Mouse (Mus musculus) frontal cortex, adult (tissue): Measurements from ENCODE around the gene Rxfp3.
"Not testable (repeated sequence)": the region's sequence is repeated elsewhere in the genome, so short reads cannot be mapped to it uniquely, and the experiment has no call there.

Source experiments
- ATAC-seq: cut with Nextera tagmentation; 2 replicates; pipeline ENCODE4 v1.9.2; 2017; ENCODE audit warnings: mild to moderate bottlenecking, moderate library complexity, mixed read lengths; ENCODE audit not compliant: low TSS enrichment

The Rxfp3 gene

DNA sequence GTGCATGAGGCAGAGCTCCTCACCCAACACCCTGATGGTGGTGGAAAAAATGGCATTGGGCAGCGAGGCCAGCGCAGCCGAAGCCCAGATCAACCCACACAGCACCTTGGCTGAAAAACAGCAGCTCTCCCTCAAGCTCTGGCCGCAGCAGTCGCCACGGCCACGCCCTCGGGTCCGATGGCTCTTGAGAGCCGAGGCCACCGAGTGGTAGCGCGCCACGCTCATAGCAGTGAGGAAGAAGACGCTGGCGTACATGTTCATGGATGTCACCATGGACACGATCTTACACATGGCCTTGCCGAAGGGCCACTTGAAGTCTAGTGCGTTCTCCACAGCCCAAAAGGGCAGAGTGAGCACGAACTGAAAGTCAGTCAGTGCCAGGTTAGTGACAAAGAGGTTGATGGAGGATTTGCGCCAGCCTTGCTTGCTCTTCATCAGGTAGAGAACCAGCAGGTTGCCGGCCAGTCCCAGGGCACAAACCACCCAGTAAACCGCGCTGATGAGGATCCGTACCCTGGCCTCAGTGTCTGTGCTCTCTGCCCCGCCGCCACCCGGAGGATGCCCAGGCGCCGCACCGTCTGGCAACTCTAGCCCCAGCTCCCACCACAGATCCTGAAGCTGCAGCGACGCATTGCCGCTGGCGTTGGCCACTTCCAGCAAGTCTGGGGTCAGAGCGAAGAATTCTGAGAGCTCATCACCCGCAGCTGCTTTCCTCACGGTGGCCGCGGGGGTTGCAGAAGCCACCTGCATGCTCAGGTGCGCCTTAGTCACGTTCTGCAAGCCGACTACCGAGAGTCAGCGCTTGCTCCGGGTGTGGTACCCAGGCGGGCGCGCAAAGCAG is 1.0 kb downstream of the Rxfp3 start:
- ATAC-seq, result 0 out of 2 replicates have a peak, but pooled peaks have one; percentile 15

DNA sequence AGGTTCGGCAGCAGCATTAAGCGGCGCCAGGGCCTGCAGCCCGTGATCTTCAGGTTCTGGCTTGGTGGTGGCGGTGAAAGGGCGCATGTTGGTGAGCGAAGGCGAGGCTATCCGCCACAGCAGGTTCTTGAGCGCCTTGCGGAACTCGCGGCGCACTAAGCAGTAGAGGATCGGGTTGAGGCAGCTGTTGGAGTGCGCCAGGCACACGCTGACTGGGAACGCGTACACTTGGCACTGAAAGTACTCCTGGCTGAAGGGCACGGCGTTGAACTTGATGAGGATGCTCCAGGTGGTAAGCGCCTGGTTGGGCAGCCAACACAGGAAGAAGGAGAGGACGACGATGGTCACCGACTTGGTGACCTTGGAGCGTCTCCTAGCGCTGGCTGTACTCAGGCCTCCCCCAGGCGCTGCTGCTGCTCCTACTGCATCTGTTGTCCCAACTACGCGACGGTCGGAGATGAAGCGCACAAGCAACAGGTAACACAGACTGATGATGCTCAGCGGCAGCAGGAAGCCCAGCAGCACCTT is 1.8 kb downstream of the Rxfp3 start:
- no peak for ATAC-seq

DNA sequence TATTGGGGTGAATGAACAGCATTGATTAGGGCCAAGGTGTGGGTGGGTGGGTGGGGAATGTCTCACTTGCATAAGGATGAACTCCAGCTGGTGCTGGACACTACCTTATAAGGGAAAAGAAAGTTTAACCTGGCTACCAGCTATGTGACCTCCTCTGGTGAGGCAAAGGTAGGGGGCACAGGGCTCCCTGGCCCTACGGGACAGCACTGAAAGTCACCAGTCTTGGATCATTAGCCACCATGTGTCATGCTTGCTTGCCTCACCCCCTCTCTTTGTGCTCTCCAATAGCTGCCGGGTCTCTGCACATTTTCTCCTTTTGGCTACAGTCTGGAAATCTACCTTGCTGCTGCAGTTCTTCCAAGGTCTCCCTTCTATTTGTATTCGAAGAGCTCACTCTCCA is 7.6 kb downstream of the Rxfp3 start:
- no peak for ATAC-seq

DNA sequence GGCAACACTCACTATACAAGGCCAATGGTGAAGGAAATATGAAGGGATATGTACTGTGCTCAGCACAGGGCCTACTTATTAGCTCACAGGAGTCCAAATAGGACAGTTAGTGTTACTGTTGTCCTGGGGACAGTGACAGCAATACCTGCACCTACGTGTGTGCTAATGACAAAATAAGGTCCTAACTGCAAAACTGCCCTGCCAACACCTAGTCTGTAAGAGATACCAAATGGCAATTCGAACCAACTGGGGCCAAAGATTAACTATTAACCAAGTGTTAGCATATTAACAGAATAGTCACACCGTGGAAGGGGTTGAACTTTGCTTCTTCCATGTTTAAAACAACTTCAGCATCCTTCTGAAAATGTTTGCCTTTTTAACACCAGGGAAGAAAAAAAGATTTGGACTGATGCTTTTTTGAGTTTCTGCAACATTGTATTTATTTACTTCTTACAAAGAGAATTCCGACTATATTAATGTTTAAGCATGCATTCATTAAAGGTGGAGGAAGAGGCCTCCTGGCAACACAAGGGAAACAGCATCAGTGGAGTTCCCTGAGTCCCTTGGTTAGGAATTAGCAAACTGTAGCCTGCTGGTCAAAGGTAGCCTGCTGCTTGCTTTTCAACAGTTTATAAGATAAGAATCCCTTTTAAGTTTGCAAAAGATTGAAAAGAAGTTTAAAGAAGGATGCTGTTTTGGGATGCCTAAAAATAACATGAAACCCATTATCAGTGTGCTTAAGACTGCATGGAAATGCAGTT is 10.8 kb downstream of the Rxfp3 start:
- ATAC-seq, result no peak

DNA sequence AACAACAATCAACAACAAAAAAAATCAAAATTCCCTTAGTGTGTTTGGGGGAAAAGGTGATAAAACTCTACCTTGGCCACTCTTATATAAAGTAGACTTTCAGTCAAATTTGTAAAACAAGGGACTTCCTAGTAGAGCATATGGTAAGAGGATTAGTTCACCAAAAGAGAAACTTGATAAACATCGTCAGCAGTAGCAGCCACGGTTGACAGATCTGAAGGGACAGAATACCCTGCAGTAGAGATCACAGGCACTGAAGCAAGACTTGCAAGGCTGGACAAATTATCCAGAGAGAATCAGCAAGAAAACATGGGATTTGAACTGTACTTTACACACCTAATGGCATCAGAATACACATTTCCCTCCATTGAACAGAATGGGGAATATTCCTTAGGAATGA is 22.9 kb downstream of the Rxfp3 start:
- no peak for ATAC-seq

DNA sequence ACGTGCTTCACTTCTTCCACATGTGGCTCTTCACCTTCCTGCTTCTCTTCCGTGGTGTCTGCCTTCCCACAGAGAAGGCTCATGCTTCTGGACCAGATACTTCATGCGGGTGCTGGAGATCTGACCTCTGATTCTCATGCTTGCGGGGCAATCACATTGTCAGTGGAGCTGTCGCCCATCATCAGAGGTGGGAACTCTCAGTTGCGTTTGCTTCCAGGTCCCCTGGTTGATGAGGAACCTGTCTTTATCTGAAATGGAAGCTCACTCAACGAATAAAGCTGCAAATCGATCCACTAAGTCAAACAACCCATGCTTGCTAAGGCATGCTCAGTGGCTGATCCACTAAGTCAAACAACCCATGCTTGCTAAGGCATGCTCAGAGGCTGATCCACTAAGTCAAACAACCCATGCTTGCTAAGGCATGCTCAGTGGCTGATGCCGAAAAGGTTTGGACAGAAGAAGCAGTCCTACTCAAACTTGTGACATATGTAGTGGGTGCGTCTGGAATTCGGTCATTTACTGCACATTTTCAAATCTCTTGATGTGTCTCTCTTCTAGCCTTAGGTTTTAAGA is 26.7 kb downstream of the Rxfp3 start:
- ATAC-seq, result no peak

DNA sequence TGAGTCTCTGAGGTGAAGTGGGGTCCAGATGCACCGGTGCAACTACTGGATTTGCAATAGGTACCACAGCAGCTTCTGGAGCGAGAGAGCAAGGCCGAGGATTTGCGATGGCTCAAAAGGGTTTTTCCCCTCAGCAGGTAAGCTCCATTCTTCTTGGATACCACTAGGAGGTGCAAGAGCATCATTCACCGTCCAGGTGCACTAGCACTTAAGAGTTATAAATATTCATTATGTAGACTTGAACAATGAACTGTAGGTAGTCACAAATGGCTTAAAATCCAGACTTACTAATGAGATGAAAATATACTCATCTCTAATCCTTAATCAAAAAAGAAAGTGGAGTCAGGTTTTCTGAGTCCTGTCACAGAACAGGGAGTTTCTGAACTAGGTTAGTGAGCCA is 29.0 kb downstream of the Rxfp3 start:
- no peak; the same call in 1 of the 2 replicates for ATAC-seq

DNA sequence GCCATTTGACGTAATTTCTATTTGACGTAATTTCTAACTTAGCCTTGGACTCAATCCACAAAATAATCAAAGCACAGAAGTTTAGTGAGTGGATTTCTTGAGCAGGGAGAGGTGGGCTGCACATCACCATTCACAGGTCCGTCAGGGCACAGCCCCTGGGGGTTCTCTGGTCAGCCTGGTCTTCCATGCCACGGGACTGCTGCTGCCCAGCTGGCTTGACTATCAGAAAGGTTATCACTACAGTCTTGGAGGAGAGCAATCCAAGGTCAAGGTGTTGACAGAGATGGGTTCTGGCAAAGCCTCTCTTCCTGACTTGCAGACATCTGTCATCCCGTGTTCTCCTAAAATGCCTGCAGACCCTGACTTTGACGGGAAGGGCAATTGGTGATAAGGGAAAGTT is 33.1 kb downstream of the Rxfp3 start:
- no peak for ATAC-seq

DNA sequence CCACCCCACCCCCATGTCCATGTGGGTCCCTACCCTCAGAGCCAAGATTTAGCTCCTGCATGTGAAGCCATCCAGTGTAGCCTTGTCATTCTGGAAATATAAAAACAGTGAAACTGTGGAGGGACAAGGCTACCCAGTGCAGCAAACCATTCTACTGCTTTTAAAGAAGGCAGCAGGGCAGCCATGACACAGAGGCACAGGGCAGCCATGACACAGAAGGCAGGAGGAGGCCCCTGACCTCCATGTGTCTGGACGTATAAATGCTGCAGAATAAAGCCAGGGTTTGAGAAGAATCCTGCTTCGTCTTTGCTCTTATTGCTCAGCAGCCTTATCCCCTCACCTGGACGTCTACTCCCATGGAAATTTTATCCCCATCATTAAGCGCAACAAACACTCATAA is 34.0 kb downstream of the Rxfp3 start:
- ATAC-seq, result no peak

DNA sequence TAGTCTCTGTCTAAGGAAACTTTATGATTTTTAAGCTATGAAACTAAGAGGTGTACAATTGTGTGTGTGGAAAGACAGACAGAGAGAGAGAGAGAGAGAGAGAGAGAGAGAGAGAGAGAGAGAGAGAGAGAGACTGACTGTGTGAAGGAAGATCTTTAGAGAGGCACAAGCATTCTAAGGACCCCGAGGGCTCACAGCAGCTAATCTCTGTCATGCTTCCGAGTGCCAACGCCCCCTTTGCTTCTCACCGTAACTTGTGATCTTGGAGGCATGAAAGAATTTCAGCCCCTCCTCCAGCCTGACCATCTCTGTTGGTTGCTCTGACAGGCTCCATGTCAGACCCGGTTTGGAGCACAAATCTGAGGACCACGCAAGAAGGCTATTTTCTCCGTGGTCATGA is 37.4 kb downstream of the Rxfp3 start, which contains the start of gene Slc45a2:
Gene Slc45a2, plus strand, starts transcription at position 301 of the 400 bp plus-strand sequence.
- ATAC-seq, result no peak

DNA sequence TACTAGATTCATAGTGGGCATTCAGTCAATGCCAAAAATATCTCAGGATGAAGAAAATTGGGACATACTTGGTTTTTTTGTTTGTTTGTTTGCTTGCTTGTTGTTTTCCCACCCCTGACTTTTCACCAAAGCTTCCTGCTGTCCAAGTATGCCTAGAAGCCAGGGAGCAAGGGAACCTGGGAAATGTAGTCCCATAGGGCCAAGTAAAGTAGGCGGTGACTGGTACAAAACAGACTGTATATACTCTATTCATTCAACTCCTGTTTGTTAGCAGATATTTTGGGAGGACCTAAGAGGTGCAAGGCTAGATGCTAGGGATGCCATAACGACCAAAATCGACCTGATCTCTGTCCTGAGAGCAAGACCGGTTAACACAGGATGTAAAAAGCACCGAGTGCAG is 38.0 kb downstream of the Rxfp3 start:
- peak; percentile 91 for ATAC-seq

DNA sequence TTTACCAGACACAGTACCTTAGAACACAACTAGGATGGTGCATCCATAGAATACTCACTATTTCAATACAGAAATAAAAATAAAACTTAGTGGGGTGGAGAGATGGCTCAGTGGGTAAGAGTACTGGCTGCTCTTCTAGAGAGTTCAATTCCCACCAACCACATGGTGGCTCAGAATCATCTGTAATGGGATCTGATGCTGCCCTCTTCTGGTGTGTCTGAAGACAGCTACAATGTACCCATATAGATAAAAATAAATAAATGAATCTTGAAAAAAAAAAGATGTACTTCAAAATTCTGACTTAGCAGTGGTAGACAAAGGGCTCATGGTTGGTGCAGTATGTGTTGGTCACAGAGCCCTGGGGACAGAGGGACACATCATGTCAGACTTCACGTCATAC is 46.2 kb downstream of the Rxfp3 start:
- ATAC-seq, result no peak

DNA sequence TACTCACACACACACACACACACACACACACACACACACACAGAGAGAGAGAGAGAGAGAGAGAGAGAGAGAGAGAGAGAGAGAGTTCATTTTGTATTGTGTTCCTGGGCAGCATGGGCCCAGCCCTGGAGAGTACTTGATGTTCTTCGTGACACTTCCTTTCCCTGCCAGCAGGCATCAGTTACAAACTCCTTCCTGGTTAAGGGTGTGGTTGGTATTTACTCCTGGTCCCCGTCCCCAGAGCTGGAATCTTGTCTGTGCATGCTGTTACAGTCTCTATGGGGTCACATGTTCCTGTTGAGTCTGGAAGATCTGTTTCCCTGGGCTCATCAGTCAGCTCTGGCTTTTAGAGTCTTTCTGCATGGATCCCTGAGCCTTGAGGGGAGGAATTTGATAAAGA is 47.4 kb downstream of the Rxfp3 start:
- ATAC-seq, result no peak

DNA sequence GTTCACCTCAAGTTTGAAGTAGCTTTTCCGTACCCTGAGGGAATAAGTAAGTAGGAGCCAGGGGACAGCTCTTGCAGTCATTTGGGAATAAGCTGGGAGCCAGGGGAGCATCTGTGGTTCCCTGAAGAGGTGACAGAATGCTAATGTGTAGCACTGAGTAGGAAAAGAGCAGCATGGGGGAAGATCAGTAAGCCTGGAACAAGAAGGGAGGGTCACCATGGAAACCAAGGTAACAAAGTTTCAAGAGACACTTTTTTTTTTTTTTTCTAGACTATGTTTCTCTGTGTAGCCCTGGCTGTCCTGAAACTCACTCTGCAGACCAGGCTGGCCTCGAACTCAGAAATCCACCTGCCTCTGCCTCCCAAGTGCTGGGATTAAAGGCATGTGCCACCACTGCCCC is 51.3 kb downstream of the Rxfp3 start:
- ATAC-seq, result not testable (repeated sequence)

DNA sequence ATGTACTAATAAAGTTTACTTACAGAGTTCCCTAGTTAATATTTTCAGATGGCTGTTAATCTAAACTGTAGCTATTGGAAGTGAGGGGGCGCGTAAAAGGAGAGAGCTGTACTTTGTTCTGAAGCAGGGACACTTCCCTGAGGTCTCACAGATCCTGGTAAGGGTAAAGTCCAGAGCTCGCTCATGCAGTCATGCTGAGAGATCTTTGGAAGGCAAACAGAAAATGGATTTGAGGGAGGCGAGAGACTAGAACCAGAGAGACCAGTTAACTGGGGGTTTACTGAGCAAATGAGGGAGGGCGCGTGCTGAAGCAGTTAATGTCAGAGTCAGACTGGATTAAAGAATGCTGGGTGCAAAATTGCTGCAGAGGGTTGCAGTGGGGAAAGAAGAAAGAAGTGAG is 52.0 kb downstream of the Rxfp3 start:
- ATAC-seq, result no peak
